ENCODE assay signal across 8 mouse cellular contexts in the genomic region with DNA sequence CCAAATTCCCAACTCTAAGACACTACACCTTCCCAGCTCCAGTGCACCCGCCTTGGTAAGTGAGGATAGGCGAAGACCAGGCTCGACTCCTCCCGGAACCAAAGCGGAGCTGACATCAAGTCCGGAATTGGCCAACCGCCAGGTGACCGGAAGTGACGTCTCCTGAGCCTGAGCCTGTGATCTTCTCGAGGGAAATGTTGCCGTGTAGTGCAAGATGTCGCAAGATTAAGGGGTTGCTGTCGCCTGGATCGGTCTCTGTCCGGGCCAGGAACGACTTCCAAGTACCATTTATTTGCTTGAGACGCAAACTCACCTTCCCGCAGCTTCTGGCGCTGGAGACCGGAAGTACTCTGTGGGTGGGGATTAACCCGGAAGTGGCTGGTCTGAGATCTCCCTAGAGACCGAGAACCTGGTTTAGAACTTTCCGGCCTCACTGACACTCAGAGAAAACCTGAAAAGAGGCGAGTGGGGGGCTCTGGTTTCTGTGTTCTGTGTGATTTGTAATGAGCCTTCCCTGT. TPM values are rescaled to one million over a fixed set of nuclear protein-coding genes. Genes with fewer than 3 reads are reported as not detected.
A peak's percentile ranks its signal among the peaks of the same experiment; 100 is the strongest.
DNase-seq lines count a peak whose midpoint lies in the region; ATAC-seq and TF ChIP-seq lines count a peak whose summit lies in the region.

No protein-coding gene starts in this region.

- H3K79me2 ChIP-seq in CH12.LX (replicated peaks; ENCODE audit: control insufficient read depth, extremely low read depth, insufficient read depth, poor library complexity, severe bottlenecking), result no peaks in the 10 kb centered on the region

- dilution Hi-C loops in CH12.LX (cut with MboI; ENCODE audit: extremely low pct_ligation_motif_present, extremely low pct_unique_long_range_greater_than_20kb, low sequenced_read_pairs), result no loop called here

- TF ChIP-seq CTCF in CH12.LX (conservative IDR thresholded peaks at IDR 0.05 in 1 of 2, IDR thresholded peaks at IDR 0.05 in 1 of 2; ENCODE audit: low read depth in 2 of 2, low read length in 2 of 2), result no peak

- peaks cover 0 to 8% of the 10 kb centered on the region in 2 experiments; a peak in 3 of 4 replicates for H3K4me1 ChIP-seq in CH12.LX (ENCODE audit: control insufficient read depth in 1 of 2, insufficient read depth in 2 of 2)
- peaks cover 6% of the 10 kb centered on the region; the same call in 1 of the 2 replicates for H3K4me1 ChIP-seq in forebrain, embryonic 11.5 days (replicated peaks; ENCODE audit: control insufficient read depth, insufficient read depth, low read length)
- peaks cover 5% of the 10 kb centered on the region; the same call in 1 of the 2 replicates for H3K4me1 ChIP-seq in heart, embryonic 16.5 days (ENCODE audit: control insufficient read depth, insufficient read depth, low read length)
- peaks cover 22% of the 10 kb centered on the region for H3K4me1 ChIP-seq in liver, embryonic 13.5 days (replicated peaks)
- H3K4me1 ChIP-seq in stomach, embryonic 14.5 days (ENCODE audit: control insufficient read depth, insufficient read depth, low read length), result no peaks in the 10 kb centered on the region

- peaks cover 0 to 22% of the 10 kb centered on the region in 2 experiments for H3K36me3 ChIP-seq in CH12.LX (replicated peaks in 1 of 2; ENCODE audit: control insufficient read depth in 1 of 2, insufficient read depth in 1 of 2, low read length in 1 of 2)
- no peaks in the 10 kb centered on the region for H3K36me3 ChIP-seq in forebrain, embryonic 11.5 days (ENCODE audit: control insufficient read depth, insufficient read depth, low read length)
- H3K36me3 ChIP-seq in heart, embryonic 16.5 days (ENCODE audit: control insufficient read depth, insufficient read depth), result no peaks in the 10 kb centered on the region
- peaks cover 8% of the 10 kb centered on the region for H3K36me3 ChIP-seq in liver, embryonic 13.5 days
- no peaks in the 10 kb centered on the region for H3K36me3 ChIP-seq in stomach, embryonic 14.5 days (ENCODE audit: control insufficient read depth, insufficient read depth, low read length)

- WGBS in forebrain, embryonic 11.5 days, result 5% methylated on average over 24 of the region's 24 CpGs
- WGBS in heart, embryonic 16.5 days, result 2% methylated on average over 24 of the region's 24 CpGs
- WGBS in liver, embryonic 13.5 days (ENCODE audit: insufficient replicate concordance), result 2% methylated on average over 24 of the region's 24 CpGs
- 3% methylated on average over 24 of the region's 24 CpGs for WGBS in stomach, embryonic 14.5 days

- H3K9ac ChIP-seq in CH12.LX (ENCODE audit: insufficient read depth, low read depth), result peak overlapping the region; percentile 90
- peak overlapping the region; percentile 63 for H3K9ac ChIP-seq in forebrain, embryonic 11.5 days (ENCODE audit: low read length)
- H3K9ac ChIP-seq in heart, embryonic 16.5 days (ENCODE audit: low read length), result peak overlapping the region; percentile 81
- H3K9ac ChIP-seq in liver, embryonic 13.5 days, result peak overlapping the region; percentile 68
- H3K9ac ChIP-seq in stomach, embryonic 14.5 days (replicated peaks; ENCODE audit: low read depth, low read length), result peak overlapping the region; percentile 31

- peak; percentile 91 for DNase-seq in CH12.LX (ENCODE audit: extremely low read depth)
- DNase-seq in c-Kit-positive CD71-positive TER-119-negative erythroid progenitor cells, embryonic 14.5 days (ENCODE audit: low read depth), result peak; percentile 67
- DNase-seq in forebrain, embryonic 11.5 days (ENCODE audit: low spot score), result peak; percentile 94
- peak; percentile 98 to 100 for DNase-seq in kidney, postnatal 25 days
- peak; percentile 74 for DNase-seq in liver, embryonic 13.5 days
- DNase-seq in natural killer cell, adult 2 months (ENCODE audit: low spot score in 2 of 2), result peak; percentile 87 to 91

- H3K4me2 ChIP-seq in CH12.LX (ENCODE audit: insufficient read depth, low read depth, poor library complexity, severe bottlenecking), result no peak overlapping the region
- peak overlapping the region; percentile 67 for H3K4me2 ChIP-seq in forebrain, embryonic 11.5 days (ENCODE audit: low read depth, low read length, severe bottlenecking)
- peak overlapping the region; percentile 65 for H3K4me2 ChIP-seq in heart, embryonic 16.5 days (ENCODE audit: low read depth, low read length)
- peak overlapping the region; percentile 72 for H3K4me2 ChIP-seq in liver, embryonic 13.5 days
- peak overlapping the region; percentile 56 for H3K4me2 ChIP-seq in stomach, embryonic 14.5 days (replicated peaks; ENCODE audit: low read depth, low read length)

- ATAC-seq in forebrain, embryonic 11.5 days (replicated peaks; ENCODE audit: low FRiP score), result peak; percentile 68
- peak; percentile 85 for ATAC-seq in heart, embryonic 16.5 days (replicated peaks; ENCODE audit: extremely low read depth, insufficient read depth, low FRiP score)
- ATAC-seq in liver, embryonic 13.5 days (ENCODE audit: low read depth), result peak; percentile 74
- ATAC-seq in stomach, embryonic 14.5 days (ENCODE audit: insufficient number of reproducible peaks, insufficient read depth, low FRiP score, low read depth), result peak; percentile 82

- peak; percentile 84 for TF ChIP-seq POLR2A in CH12.LX (IDR thresholded peaks at IDR 0.05; ENCODE audit: low read depth, low read length)

- H3K27ac ChIP-seq in CH12.LX (ENCODE audit: insufficient read depth, low read depth), result peak overlapping the region; percentile 90
- H3K27ac ChIP-seq in forebrain, embryonic 11.5 days (ENCODE audit: low read depth, low read length), result peak overlapping the region; percentile 85
- H3K27ac ChIP-seq in heart, embryonic 16.5 days (ENCODE audit: low read length), result peak overlapping the region; percentile 92
- peak overlapping the region; percentile 71 for H3K27ac ChIP-seq in liver, embryonic 13.5 days
- H3K27ac ChIP-seq in stomach, embryonic 14.5 days (ENCODE audit: low read length), result peak overlapping the region; percentile 93

- H3K27me3 ChIP-seq in CH12.LX (replicated peaks), result no peaks in the 10 kb centered on the region
- H3K27me3 ChIP-seq in forebrain, embryonic 11.5 days (ENCODE audit: control insufficient read depth, insufficient read depth, low read length), result no peaks in the 10 kb centered on the region
- no peaks in the 10 kb centered on the region for H3K27me3 ChIP-seq in heart, embryonic 16.5 days (ENCODE audit: control insufficient read depth, insufficient read depth, low read length)
- H3K27me3 ChIP-seq in liver, embryonic 13.5 days, result peaks cover 4% of the 10 kb centered on the region; the same call in 1 of the 2 replicates
- no peaks in the 10 kb centered on the region for H3K27me3 ChIP-seq in stomach, embryonic 14.5 days (ENCODE audit: control insufficient read depth, insufficient read depth, low read length)

- TF ChIP-seq RAD21 in CH12.LX (IDR thresholded peaks at IDR 0.05; ENCODE audit: low read depth, low read length), result no peak

- no peak for TF ChIP-seq EP300 in CH12.LX (IDR thresholded peaks at IDR 0.05; ENCODE audit: low read length)

- in situ Hi-C loops in CH12.LX (cut with MboI; ENCODE audit: low pct_ligation_motif_present, low pct_unique_long_range_greater_than_20kb, low sequenced_read_pairs), result loop anchor here (5.0 to 10.0 kb wide), 2 partner anchors 52 to 115 kb away; no protein-coding TSS in a partner anchor

- H3K9me3 ChIP-seq in CH12.LX (replicated peaks; ENCODE audit: low read length), result no peaks in the 10 kb centered on the region
- H3K9me3 ChIP-seq in forebrain, embryonic 11.5 days (ENCODE audit: control insufficient read depth, low read length), result no peaks in the 10 kb centered on the region
- no peaks in the 10 kb centered on the region for H3K9me3 ChIP-seq in heart, embryonic 16.5 days (replicated peaks; ENCODE audit: control insufficient read depth, low read length)
- H3K9me3 ChIP-seq in liver, embryonic 13.5 days (replicated peaks), result no peaks in the 10 kb centered on the region
- H3K9me3 ChIP-seq in stomach, embryonic 14.5 days (ENCODE audit: control insufficient read depth, low read depth, low read length), result no peaks in the 10 kb centered on the region

- peak overlapping the region; percentile 67 to 90 (median 71) for H3K4me3 ChIP-seq in CH12.LX (replicated peaks in 1 of 3; ENCODE audit: low read depth in 2 of 3, low read length in 2 of 3, poor library complexity in 1 of 3)
- peak overlapping the region; percentile 41 for H3K4me3 ChIP-seq in forebrain, embryonic 11.5 days (ENCODE audit: low read depth, low read length)
- H3K4me3 ChIP-seq in heart, embryonic 16.5 days (ENCODE audit: low read length), result peak overlapping the region; percentile 72
- H3K4me3 ChIP-seq in liver, embryonic 13.5 days (replicated peaks), result peak overlapping the region; percentile 65
- peak overlapping the region; percentile 47 for H3K4me3 ChIP-seq in stomach, embryonic 14.5 days (ENCODE audit: low read depth, low read length)

RNA-seq across cellular contexts. Expression of a gene that starts 1.9 kb away (rescaled TPM):
- 3.0 and 3.4 TPM in 2 replicates for total RNA-seq in CH12.LX (2012; rRNA removed)
- total RNA-seq in CH12.LX (2014; rRNA removed), result 2.1 and 3.0 TPM in 2 replicates
- polyA plus RNA-seq in CH12.LX (2012; ENCODE audit: insufficient read length, low read depth), result 2.8 and 3.1 TPM in 2 replicates
- polyA plus RNA-seq in forebrain, embryonic 11.5 days (2014; fragmentation: Nextera tagmentation; extraction: Ambion mirVana), result 9.8 and 10.2 TPM in 2 replicates
- polyA plus RNA-seq in heart, embryonic 16.5 days (2015; fragmentation: Nextera tagmentation; extraction: Ambion mirVana), result 1.2 TPM in 2 replicates
- polyA plus RNA-seq in liver, embryonic 13.5 days (2015; fragmentation: Nextera tagmentation; extraction: Ambion mirVana), result 14.8 and 15.5 TPM in 2 replicates
- 1.2 and 1.5 TPM in 2 replicates for polyA plus RNA-seq in stomach, embryonic 14.5 days (2014; fragmentation: Nextera tagmentation; extraction: Ambion mirVana)

RNA-seq across cellular contexts. Expression of a gene that starts 10.9 kb away (rescaled TPM):
- total RNA-seq in CH12.LX (2012; rRNA removed), result 70.4 and 90.7 TPM in 2 replicates
- total RNA-seq in CH12.LX (2014; rRNA removed), result 117 and 131 TPM in 2 replicates
- 93.6 and 100 TPM in 2 replicates for polyA plus RNA-seq in CH12.LX (2012; ENCODE audit: insufficient read length, low read depth)
- polyA plus RNA-seq in forebrain, embryonic 11.5 days (2014; fragmentation: Nextera tagmentation; extraction: Ambion mirVana), result 33.5 and 34.6 TPM in 2 replicates
- 17.6 and 18.2 TPM in 2 replicates for polyA plus RNA-seq in heart, embryonic 16.5 days (2015; fragmentation: Nextera tagmentation; extraction: Ambion mirVana)
- polyA plus RNA-seq in liver, embryonic 13.5 days (2015; fragmentation: Nextera tagmentation; extraction: Ambion mirVana), result 7.8 and 7.9 TPM in 2 replicates
- polyA plus RNA-seq in stomach, embryonic 14.5 days (2014; fragmentation: Nextera tagmentation; extraction: Ambion mirVana), result 29.0 and 31.3 TPM in 2 replicates

RNA-seq across cellular contexts. Expression of a gene that starts 39.7 kb away (rescaled TPM):
- total RNA-seq in CH12.LX (2012; rRNA removed) (86.0 and 103 TPM in 2 replicates), CH12.LX (2014; rRNA removed) (54.7 and 60.1 TPM in 2 replicates)
- 99.8 and 111 TPM in 2 replicates for polyA plus RNA-seq in CH12.LX (2012; ENCODE audit: insufficient read length, low read depth)
- polyA plus RNA-seq in forebrain, embryonic 11.5 days (2014; fragmentation: Nextera tagmentation; extraction: Ambion mirVana), result 37.5 and 40.9 TPM in 2 replicates
- 25.0 and 27.7 TPM in 2 replicates for polyA plus RNA-seq in heart, embryonic 16.5 days (2015; fragmentation: Nextera tagmentation; extraction: Ambion mirVana)
- polyA plus RNA-seq in liver, embryonic 13.5 days (2015; fragmentation: Nextera tagmentation; extraction: Ambion mirVana), result 10.0 and 12.1 TPM in 2 replicates
- 35.6 and 38.3 TPM in 2 replicates for polyA plus RNA-seq in stomach, embryonic 14.5 days (2014; fragmentation: Nextera tagmentation; extraction: Ambion mirVana)

RNA-seq across cellular contexts. Expression of a gene that starts 43.1 kb away (rescaled TPM):
- total RNA-seq in CH12.LX (2012; rRNA removed), result 120 and 156 TPM in 2 replicates
- 177 and 186 TPM in 2 replicates for total RNA-seq in CH12.LX (2014; rRNA removed)
- 129 and 131 TPM in 2 replicates for polyA plus RNA-seq in CH12.LX (2012; ENCODE audit: insufficient read length, low read depth)
- polyA plus RNA-seq in forebrain, embryonic 11.5 days (2014; fragmentation: Nextera tagmentation; extraction: Ambion mirVana), result 61.3 and 65.5 TPM in 2 replicates
- polyA plus RNA-seq in heart, embryonic 16.5 days (2015; fragmentation: Nextera tagmentation; extraction: Ambion mirVana), result 55.7 and 61.6 TPM in 2 replicates
- polyA plus RNA-seq in liver, embryonic 13.5 days (2015; fragmentation: Nextera tagmentation; extraction: Ambion mirVana), result 25.6 and 26.3 TPM in 2 replicates
- 67.7 and 69.3 TPM in 2 replicates for polyA plus RNA-seq in stomach, embryonic 14.5 days (2014; fragmentation: Nextera tagmentation; extraction: Ambion mirVana)

Comparison
In these comparisons a context has a peak if more than half of its experiments do, and no peak if none do; other contexts are left out.
1. Peak in every context shown above with its lines: DNase-seq, ATAC-seq, H3K4me3 ChIP-seq and H3K27ac ChIP-seq.
2. H3K9ac ChIP-seq: peak in every context shown above with its lines; median percentile 90 in CH12.LX; 81 in heart, embryonic 16.5 days; 68 in liver, embryonic 13.5 days; 63 in forebrain, embryonic 11.5 days; 31 in stomach, embryonic 14.5 days.